In genomic region chr1:106983865-106984264, GRCm38 (mm10) we compare ENCODE assay signal across 41 mouse cellular contexts. TPM values are rescaled to one million over a fixed set of nuclear protein-coding genes. Genes with fewer than 3 reads are reported as not detected.
"Had no signal": no experiment of that assay in that cellular context is flagged by ENCODE, and none has a peak within 500 bp of the region (broad histone marks: within the 10 kb centered on the region; RNA-seq: fewer than 3 reads in every experiment).

No protein-coding gene starts in this region.

- DNase-seq: gastrocnemius, postnatal 14 days; gastrocnemius, postnatal 36 days; heart, adult 18-20 months; heart, postnatal 10 days; heart, postnatal 4 days; kidney, adult 11 months; kidney, adult 2 months; kidney, postnatal 14 days; kidney, postnatal 36 days; layer of hippocampus, adult 9-11 months; layer of hippocampus, postnatal 36 days; liver; liver, embryonic 13.5 days had no signal

- H3K4me1 ChIP-seq: heart, embryonic 10.5 days; heart, embryonic 12.5 days; hindbrain, embryonic 10.5 days; hindbrain, embryonic 13.5 days; hindbrain, embryonic 15.5 days; liver, embryonic 13.5 days had no signal

- H3K4me2 ChIP-seq: heart, embryonic 12.5 days; hindbrain, embryonic 13.5 days; hindbrain, embryonic 15.5 days; limb, embryonic 12.5 days; liver, embryonic 11.5 days; liver, embryonic 13.5 days had no signal

- ATAC-seq: hindbrain, postnatal 0 days; intestine, embryonic 16.5 days had no signal

- H3K9ac ChIP-seq: heart, embryonic 12.5 days; hindbrain, embryonic 13.5 days; hindbrain, embryonic 15.5 days; limb, embryonic 12.5 days; liver, embryonic 13.5 days had no signal

- H3K27me3 ChIP-seq: heart, embryonic 12.5 days; hindbrain, embryonic 13.5 days; hindbrain, embryonic 15.5 days; limb, embryonic 12.5 days; liver, embryonic 13.5 days had no signal

- H3K27ac ChIP-seq: heart, embryonic 10.5 days; hindbrain, embryonic 10.5 days; hindbrain, embryonic 13.5 days; hindbrain, embryonic 15.5 days; hindbrain, postnatal 0 days; left cerebral cortex, adult 2 months; limb, embryonic 10.5 days; limb, embryonic 12.5 days; liver, embryonic 13.5 days had no signal

- H3K36me3 ChIP-seq: heart, embryonic 10.5 days; heart, embryonic 12.5 days; hindbrain, embryonic 10.5 days; hindbrain, embryonic 13.5 days; hindbrain, embryonic 15.5 days; limb, embryonic 10.5 days; limb, embryonic 12.5 days; liver, embryonic 13.5 days had no signal

- H3K9me3 ChIP-seq: heart, embryonic 10.5 days; heart, embryonic 12.5 days; hindbrain, embryonic 10.5 days; hindbrain, embryonic 13.5 days; hindbrain, embryonic 15.5 days; limb, embryonic 10.5 days; limb, embryonic 12.5 days; liver, embryonic 13.5 days had no signal

- H3K4me3 ChIP-seq: heart, embryonic 10.5 days; heart, embryonic 12.5 days; hindbrain, embryonic 10.5 days; hindbrain, embryonic 13.5 days; hindbrain, embryonic 15.5 days; left cerebral cortex, adult 2 months; limb, embryonic 10.5 days; limb, embryonic 12.5 days; liver, embryonic 13.5 days had no signal

RNA-seq across cellular contexts. Expression of gene Serpinb13, which starts 3.1 kb away (rescaled TPM):
- total RNA-seq: gastrocnemius, adult 18-20 months; gastrocnemius, adult 8-10 months; gastrocnemius, postnatal 14 days; gastrocnemius, postnatal 36 days; heart, adult 18-20 months; heart, adult 8-10 months; heart, postnatal 10 days; heart, postnatal 25 days; heart, postnatal 4 days; hindbrain, postnatal 0 days; layer of hippocampus, adult 18-20 months; layer of hippocampus, adult 8-10 months; layer of hippocampus, postnatal 14 days; layer of hippocampus, postnatal 36 days; left cerebral cortex, adult 2 months; left cerebral cortex, postnatal 14 days; left cerebral cortex, postnatal 36 days had no signal
- polyA plus RNA-seq: gonadal fat pad, adult 2 months; heart, embryonic 10.5 days; heart, embryonic 12.5 days; heart, embryonic 14.5 days; heart, embryonic 16.5 days; hindbrain, embryonic 10.5 days; hindbrain, embryonic 13.5 days; hindbrain, embryonic 15.5 days; hindbrain, postnatal 0 days; intestine, embryonic 14.5 days; intestine, embryonic 16.5 days; kidney, adult 2 months; kidney, embryonic 14.5 days; kidney, embryonic 16.5 days; large intestine, adult 2 months; limb, embryonic 10.5 days; limb, embryonic 12.5 days; limb, embryonic 14.5 days; liver, embryonic 11.5 days; liver, embryonic 13.5 days had no signal

RNA-seq across cellular contexts. Expression of gene Serpinb12, which starts 49.6 kb away (rescaled TPM):
- total RNA-seq: gastrocnemius, adult 18-20 months; gastrocnemius, adult 8-10 months; gastrocnemius, postnatal 36 days; heart, adult 18-20 months; heart, adult 8-10 months; heart, postnatal 10 days; heart, postnatal 25 days; heart, postnatal 4 days; hindbrain, postnatal 0 days; layer of hippocampus, adult 18-20 months; layer of hippocampus, adult 8-10 months; layer of hippocampus, postnatal 14 days; layer of hippocampus, postnatal 36 days; left cerebral cortex, adult 2 months; left cerebral cortex, postnatal 14 days; left cerebral cortex, postnatal 36 days had no signal
- polyA plus RNA-seq: heart, embryonic 10.5 days; hindbrain, embryonic 10.5 days; hindbrain, embryonic 13.5 days; intestine, embryonic 14.5 days; kidney, embryonic 14.5 days; kidney, embryonic 16.5 days; large intestine, adult 2 months; limb, embryonic 10.5 days; limb, embryonic 12.5 days; liver, embryonic 11.5 days; liver, embryonic 13.5 days had no signal
